Mouse (Mus musculus): ENCODE measurements around the gene Dnal1. TPM values are rescaled to one million over a fixed set of nuclear protein-coding genes. Genes with fewer than 3 reads are reported as not detected.
A peak's percentile ranks its signal among the peaks of the same experiment; 100 is the strongest.

Dnal1 gene
- total RNA-seq, 2 experiments from 2014 or later: 99.1 to 101 TPM

DNA sequence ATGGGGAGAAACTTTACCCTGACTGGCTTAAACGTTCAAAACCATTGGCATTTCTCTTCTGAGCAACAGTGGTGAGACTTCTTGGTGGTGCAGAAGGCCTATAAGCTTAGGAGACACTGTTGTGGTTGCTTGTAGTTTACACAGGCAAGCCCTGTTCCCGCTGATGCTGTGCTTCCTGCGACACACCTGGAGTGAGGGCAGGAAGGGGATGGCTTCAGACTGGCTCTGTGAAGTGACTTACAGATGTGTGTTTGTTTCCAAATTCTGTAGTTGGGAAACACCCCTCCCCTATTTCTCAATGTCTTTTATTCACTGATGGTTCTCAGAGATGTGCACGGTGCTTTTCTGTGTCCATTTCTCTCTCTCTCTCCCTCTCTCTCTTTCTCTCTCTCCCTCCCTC is 26.0 kb downstream of the Dnal1 start:
- no peak for DNase-seq (ENCODE audit: low spot score in 2 of 2)
- Histone ChIP-seq H3K4me3 (no peak overlapping the region), H3K27ac (no peak overlapping the region)
- TF ChIP-seq CTCF (conservative IDR thresholded peaks at IDR 0.05): no peak

- no peak overlapping the region for H3K4me3 ChIP-seq
- no peak for TF ChIP-seq CTCF (conservative IDR thresholded peaks at IDR 0.05)
- H3K27ac ChIP-seq: no peak overlapping the region
- no peak for DNase-seq (ENCODE audit: low spot score in 2 of 2)
Observed at GRCm38 (mm10) chr12:84141271-84141670, 27.1 kb downstream of the Dnal1 start.

- H3K4me3 ChIP-seq: no peak overlapping the region
- TF ChIP-seq CTCF (conservative IDR thresholded peaks at IDR 0.05): no peak
Observed at GRCm38 (mm10) chr12:84142281-84143050, 28.3 kb downstream of the Dnal1 start.

DNA sequence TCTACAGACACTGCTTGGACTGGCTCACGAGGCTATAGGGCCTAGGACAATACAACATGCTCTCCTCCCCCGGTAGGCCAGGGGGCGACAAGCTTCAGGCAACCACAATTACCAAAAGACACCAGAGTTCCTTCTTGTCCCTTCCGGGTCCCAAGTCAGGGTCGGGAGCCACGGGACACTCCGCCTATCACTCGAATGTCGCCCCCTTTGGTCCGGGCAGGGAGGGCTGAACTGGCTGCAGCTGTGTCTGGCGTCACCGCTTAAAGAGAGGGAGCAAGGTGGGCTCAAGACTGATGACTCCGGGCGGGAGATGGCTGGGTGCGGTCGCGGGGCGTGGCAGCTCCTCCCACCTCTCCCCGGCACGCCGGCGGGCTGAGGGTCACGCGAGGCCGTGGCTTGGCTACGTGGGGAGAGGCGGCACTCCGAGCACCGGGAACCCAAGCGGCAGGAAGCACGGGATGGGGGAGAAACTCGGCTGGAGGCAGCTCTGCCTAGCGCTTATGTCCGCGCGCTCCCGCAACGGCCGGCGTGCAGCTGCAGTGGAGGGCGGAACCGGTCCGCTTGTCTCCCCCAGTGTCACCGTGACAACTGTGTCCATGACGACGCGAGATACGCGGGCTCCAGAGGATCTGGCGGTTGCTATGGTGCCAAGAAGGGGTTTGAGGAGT is 33.9 kb downstream of the Dnal1 start, which contains the start of gene Pnma1:
Pnma1 (minus strand) TSS at position 536 of the 668 bp plus-strand sequence.
- peak; percentile 68 for TF ChIP-seq CTCF (conservative IDR thresholded peaks at IDR 0.05)
- H3K27ac ChIP-seq: peak within 1 kb of the TSS; percentile 84
- peak within 1 kb of the TSS; percentile 61 for H3K4me3 ChIP-seq
- DNase-seq (ENCODE audit: low spot score in 2 of 2): peak; percentile 72 to 90

More at GRCm38 (mm10) chr12:84142281-84143050, 28.3 kb downstream of the Dnal1 start:
- no peak overlapping the region for H3K27ac ChIP-seq
- no peak for DNase-seq (ENCODE audit: low spot score in 2 of 2)

DNA sequence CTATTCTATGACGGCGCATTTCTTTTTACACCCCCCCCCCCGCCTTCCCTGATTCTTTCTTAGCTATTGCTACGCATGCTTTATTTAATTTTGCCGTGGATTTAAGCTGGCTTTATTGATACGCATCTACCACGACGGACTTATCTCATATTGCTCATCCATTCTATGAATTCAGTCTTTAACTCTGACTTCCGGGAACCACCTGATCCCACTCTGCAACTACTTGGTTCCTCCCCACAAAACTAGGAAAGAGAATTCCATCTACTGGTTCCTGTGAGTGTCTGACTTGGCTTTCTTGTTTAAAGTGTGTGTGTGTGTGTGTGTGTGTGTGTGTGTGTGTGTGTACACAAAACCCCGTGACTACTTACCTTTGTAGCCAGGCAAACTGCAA is 34.5 kb downstream of the Dnal1 start:
- no peak for TF ChIP-seq CTCF (conservative IDR thresholded peaks at IDR 0.05)
- H3K4me3 ChIP-seq: peak overlapping the region; percentile 61
- peak overlapping the region; percentile 84 for H3K27ac ChIP-seq
- DNase-seq (ENCODE audit: low spot score in 2 of 2): no peak

DNA sequence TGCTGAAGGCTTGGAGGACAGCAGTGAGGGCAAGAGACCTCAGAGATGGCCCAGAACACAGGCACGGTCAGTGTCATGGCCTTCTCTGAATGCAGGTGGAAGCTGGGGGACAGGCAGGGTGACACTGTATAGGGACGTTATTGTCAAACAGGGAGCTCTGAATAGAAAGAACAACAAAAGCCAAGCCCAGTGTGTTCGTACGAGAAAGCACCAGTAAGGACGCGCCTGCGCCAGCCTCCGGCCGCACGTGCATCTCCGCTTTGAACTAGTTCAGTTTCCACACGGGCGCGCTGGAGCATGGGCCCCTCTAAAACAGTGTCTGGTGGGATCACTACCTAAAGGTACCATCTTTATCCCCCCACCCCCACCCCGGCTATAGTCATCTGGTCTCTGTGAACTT is 35.8 kb downstream of the Dnal1 start:
- no peak for TF ChIP-seq CTCF (conservative IDR thresholded peaks at IDR 0.05)
- peak overlapping the region; percentile 52; the same call in 1 of the 2 replicates for H3K27ac ChIP-seq
- H3K4me3 ChIP-seq: no peak overlapping the region
- DNase-seq (ENCODE audit: low spot score in 2 of 2): no peak

GRCm38 (mm10) chr12:84150976-84151375 is 36.8 kb downstream of the Dnal1 start:
- H3K4me3 ChIP-seq: no peak overlapping the region
- TF ChIP-seq CTCF (conservative IDR thresholded peaks at IDR 0.05): no peak
- DNase-seq (ENCODE audit: low spot score in 2 of 2): no peak
- H3K27ac ChIP-seq: 0 out of 2 replicates have a peak overlapping the region, but pooled peaks have one; percentile 36

DNA sequence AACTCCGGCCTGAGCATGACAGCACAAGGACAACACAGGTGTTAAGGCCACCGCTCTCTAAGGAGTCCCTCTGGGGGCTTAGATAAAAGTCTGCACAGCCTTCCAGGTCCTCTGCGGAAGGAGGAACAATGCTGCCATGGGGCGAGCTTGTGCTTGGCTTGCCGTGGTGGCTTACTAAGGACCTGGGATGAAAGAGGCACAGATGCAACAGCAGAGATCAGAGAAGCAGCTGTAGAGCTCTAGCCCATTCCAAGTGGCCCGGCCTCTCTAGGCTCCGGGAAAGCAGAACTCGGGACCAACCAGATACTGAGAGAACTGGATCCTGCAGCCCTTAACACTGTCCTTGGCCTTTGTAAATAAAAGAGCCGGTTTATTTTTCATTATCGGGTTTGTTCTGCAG is 37.7 kb downstream of the Dnal1 start:
- Histone ChIP-seq H3K27ac (0 out of 2 replicates have a peak overlapping the region, but pooled peaks have one; percentile 36), H3K4me3 (no peak overlapping the region)
- no peak for DNase-seq (ENCODE audit: low spot score in 2 of 2)
- TF ChIP-seq CTCF (conservative IDR thresholded peaks at IDR 0.05): no peak

GRCm38 (mm10) chr12:84152352-84153190 is 38.4 kb downstream of the Dnal1 start:
- Histone ChIP-seq H3K27ac (0 out of 2 replicates have a peak overlapping the region, but pooled peaks have one; percentile 36), H3K4me3 (no peak overlapping the region)
- no peak for TF ChIP-seq CTCF (conservative IDR thresholded peaks at IDR 0.05)
- DNase-seq (ENCODE audit: low spot score in 2 of 2): no peak

GRCm38 (mm10) chr12:84153414-84153813 is 39.2 kb downstream of the Dnal1 start:
- Histone ChIP-seq H3K4me3 (no peak overlapping the region), H3K27ac (no peak overlapping the region)
- no peak for TF ChIP-seq CTCF (conservative IDR thresholded peaks at IDR 0.05)
- no peak for DNase-seq (ENCODE audit: low spot score in 2 of 2)

GRCm38 (mm10) chr12:84154786-84155522 is 40.8 kb downstream of the Dnal1 start:
- no peak for DNase-seq (ENCODE audit: low spot score in 2 of 2)
- H3K4me3 ChIP-seq: no peak overlapping the region
- TF ChIP-seq CTCF (conservative IDR thresholded peaks at IDR 0.05): no peak
- H3K27ac ChIP-seq: peak overlapping the region; percentile 28

DNA sequence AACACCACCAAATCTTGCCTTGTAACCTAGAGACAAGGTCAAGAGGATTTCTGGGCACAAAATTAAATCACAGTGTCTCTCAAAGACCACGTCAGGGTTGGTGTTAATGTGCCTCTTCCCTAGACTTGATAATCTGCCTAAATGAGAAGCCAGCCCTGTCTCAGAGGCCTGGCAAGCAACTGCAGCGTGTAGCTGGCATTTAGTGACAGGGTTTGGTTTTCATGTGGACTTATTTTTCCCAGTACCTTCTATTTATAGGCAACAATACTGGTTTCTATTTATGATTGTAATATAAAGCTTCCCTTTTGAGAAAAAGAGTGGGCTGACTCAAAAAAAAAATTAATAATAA is 41.3 kb downstream of the Dnal1 start:
- Histone ChIP-seq H3K27ac (peak overlapping the region; percentile 28), H3K4me3 (no peak overlapping the region)
- DNase-seq (ENCODE audit: low spot score in 2 of 2): no peak
- no peak for TF ChIP-seq CTCF (conservative IDR thresholded peaks at IDR 0.05)
